Mouse (Mus musculus) liver, embryonic 14.5 days (tissue): ENCODE data around the gene Rhod.

Experiments
- CTCF ChIP-seq: IDR thresholded peaks from 2 replicates; pipeline ENCODE4 v1.5.1; 2016; ENCODE audit warnings: antibody characterized with exemption, low read depth, control low read depth
- EP300 ChIP-seq: IDR thresholded peaks from 2 replicates; pipeline ENCODE4 v1.6.1; 2016; ENCODE audit warnings: antibody characterized with exemption, low read depth

GRCm38 (mm10) chr19:4451965-4452364 lies 12.7 kb upstream of the Rhod start:
- TF ChIP-seq CTCF: no peak
- no peak for TF ChIP-seq EP300
